Mouse (Mus musculus) liver, embryonic 18 days (tissue): Measurements from ENCODE around the gene Nlrp4a. TPM values are rescaled to one million over a fixed set of nuclear protein-coding genes. Genes with fewer than 3 reads are reported as not detected.

Experiments
- polyA plus RNA-seq: library from polyadenylated mRNA; depleted of rRNA; stranded (reverse); fragments of >200 nt; gene quantifications from 2 replicates; pipeline ENCODE4 v1.2.3, GENCODE M21; 2012; rRNA removed

Nlrp4a gene
- not detected in 2 replicates for polyA plus RNA-seq

DNA sequence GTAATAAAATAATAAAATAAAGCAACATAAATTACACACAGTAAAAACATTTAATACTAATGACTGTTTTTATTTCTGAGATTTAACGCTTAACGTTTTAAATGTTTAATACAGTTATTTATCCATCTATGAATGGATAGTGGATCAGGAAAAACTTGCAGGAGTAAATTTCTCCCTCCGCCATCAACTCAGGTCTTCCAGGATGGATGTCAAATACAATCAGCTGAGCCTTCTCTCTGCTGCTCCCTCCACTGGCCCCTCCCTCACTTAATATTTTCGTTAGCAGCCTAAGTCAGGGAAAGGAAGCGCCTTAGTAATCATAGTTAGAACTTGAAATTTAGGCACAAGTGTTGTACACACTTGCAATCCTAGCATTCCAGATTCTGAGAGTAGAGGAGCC lies at the start of gene Nlrp4a:
Gene Nlrp4a, plus strand, starts transcription at position 301 of the 400 bp plus-strand sequence.

DNA sequence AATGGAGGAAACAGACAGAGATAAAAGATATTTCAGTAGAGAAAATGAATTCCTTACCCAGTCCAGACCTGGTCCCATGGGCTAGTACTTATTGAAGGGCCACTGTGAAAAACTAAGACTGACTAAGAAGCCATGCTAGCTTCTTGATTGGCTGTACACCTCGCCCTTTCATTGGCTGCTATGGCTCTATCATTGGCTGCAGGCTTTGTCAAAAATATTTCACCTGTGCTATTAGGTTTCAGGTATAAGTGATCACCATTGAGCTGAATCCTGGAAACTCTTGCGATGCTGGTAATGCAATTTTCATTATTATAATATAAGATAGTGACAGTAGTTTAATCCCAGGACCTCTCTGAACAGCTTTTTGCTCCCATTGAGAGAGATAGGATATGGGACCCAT lies 31.3 kb upstream of the Nlrp4a start, which contains the start of gene Nlrp9c:
Gene Nlrp9c, minus strand, starts transcription at position 101 of the 400 bp plus-strand sequence.

Other genes starting within 250 kb of the Nlrp4a start
- 0.01 TPM in 1 of 2 replicates, not detected in the other for gene Vmn1r184, start 174.8 kb upstream of the Nlrp4a start, polyA plus RNA-seq
- gene Cyp2a4, start 127.9 kb upstream of the Nlrp4a start, polyA plus RNA-seq: 8.8 and 10.5 TPM in 2 replicates
- gene Nlrp9c, start 31.4 kb upstream of the Nlrp4a start, polyA plus RNA-seq: not detected in 2 replicates
- gene Nlrp9a, start 99.9 kb downstream of the Nlrp4a start, polyA plus RNA-seq: not detected in 2 replicates
- not detected in 2 replicates for gene Vmn1r185, start 183.4 kb downstream of the Nlrp4a start, polyA plus RNA-seq